Mouse (Mus musculus) kidney, postnatal 25 days (tissue): ENCODE measurements around the gene Hcn3.
"Not testable (repeated sequence)": the region's sequence is repeated elsewhere in the genome, so short reads cannot be mapped to it uniquely, and the experiment has no call there.

Experiments
- DNase-seq, 2 experiments: peaks; one replicate each; pipeline ENCODE4 v3.0.0; 2021; ENCODE audit warnings: mixed read lengths in 2 of 2

Gene Hcn3

DNA sequence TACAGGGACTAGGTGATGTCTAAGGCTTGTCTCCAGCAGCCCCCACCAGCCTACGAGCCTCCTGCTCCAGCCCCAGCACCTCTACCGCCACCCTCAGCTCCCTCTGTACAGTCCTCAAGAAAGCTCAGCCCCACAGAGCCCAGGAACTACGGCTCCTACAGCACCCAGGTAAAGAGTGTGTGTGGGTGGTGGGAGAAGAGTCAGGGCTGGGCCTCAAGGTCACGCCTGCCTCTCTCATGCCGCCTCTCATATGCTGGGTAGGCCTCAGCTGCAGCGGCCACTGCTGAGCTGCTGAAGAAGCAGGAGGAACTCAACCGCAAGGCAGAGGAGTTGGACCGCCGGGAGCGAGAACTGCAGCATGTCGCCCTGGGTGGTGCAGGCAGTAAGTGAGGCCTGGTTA is 19.1 kb upstream of the Hcn3 start:
- no peak for DNase-seq

DNA sequence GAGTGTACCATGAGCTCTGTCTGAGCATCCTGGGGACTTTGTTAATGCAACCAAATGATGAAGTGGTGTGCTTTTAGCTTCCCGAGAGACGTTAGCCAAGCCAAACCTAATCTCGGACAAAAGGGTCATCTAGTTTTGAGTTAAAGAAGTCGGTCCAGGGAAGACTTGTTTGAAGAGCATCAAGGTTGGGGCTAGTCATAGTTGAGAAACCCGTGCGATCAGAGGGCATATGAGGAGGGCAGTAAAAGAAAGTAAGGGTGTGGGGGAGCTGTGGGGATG is 18.1 kb upstream of the Hcn3 start:
- DNase-seq: no peak

DNA sequence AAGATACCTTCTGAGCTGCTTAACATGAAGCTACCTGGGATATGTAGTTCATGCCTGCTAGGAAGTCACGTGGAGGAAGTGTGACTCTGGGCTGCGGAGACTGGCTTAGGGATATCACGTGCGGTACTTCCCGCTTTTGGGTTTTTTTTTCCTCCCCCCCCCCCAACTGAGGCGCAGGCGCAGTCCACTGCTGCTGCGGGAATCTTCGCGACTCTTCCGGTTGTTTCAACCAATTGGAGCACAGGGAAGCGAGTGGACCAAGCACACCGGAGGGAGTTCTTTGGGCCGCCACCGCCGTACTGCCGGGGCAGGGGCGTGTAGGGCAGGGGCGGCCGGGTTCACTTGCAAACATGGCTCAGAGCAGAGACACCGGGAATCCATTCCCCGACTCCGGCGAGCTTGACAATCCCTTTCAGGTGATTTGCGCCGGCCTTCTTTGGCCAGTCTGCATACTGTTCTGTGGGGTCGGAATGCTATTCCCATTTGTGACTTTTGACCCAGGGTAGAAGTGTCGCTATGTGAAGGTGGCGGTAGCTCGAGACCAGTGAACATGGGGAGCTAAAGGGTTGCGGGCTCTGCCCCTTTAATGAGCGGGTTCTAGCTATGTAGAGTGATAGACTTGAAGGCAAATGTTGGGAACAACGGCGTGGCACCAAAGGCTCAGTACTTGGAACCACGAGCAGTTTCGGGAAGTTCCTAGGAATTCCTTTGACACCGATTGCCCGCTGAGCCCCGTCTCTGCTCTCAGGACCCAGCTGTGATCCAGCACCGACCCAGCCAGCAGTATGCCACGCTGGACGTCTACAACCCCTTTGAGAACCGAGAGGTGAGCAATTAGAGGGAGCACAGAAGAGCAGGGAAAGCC is 17.5 kb upstream of the Hcn3 start, which contains the start of gene Scamp3:
Gene Scamp3, plus strand, starts transcription at position 232 of the 865 bp plus-strand sequence.
- peak; percentile 91 to 96 for DNase-seq

DNA sequence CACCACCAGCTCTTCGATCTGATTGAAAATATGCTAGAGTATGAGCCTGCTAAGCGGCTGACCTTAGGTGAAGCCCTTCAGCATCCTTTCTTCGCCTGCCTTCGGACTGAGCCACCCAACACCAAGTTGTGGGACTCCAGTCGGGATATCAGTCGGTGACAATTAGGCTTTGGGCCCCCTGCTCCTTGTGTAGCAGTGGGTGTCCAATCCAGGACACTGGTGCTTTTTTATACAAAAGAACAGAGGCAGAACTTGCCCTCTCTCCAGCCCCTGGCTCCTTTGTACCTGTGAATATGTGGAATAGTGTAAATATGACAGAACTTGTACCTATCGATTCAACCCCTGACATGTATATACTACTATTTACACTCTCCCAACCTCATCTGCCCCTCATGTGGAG is 16.4 kb upstream of the Hcn3 start:
- DNase-seq: no peak

DNA sequence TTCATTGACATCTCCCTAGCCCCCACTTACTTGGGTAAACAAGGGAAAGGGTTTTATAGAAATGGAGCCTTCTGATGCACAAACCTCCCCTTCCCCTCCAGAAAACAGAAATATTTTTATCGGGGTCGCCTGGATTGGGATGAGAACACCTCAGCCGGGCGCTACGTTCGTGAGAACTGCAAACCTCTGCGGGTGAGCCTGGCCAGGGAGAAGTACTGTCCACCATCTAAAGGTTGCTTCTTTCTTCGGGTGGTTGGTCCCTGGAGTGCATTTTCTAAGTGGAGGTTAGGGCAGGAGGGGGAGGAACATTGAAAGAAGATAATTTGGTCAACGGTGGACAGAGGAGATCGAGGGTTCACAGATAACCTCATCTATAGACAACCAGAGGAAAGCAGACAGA is 15.5 kb upstream of the Hcn3 start:
- DNase-seq: no peak

DNA sequence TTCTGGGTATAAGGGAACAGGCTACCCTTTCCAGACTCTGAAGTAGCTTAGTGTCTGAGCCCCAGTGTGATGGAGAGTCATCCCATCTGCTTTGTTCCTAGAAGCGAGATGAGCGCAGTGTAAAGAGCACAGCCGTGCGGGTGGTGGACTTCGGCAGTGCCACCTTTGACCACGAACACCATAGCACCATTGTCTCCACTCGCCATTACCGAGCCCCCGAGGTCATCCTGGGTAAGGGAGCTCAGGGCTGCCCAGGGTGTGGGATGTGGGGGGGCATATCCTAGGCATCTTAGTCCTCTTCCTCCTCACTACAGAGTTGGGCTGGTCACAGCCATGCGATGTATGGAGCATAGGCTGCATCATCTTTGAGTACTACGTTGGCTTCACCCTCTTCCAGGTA is 14.8 kb upstream of the Hcn3 start:
- no peak for DNase-seq

DNA sequence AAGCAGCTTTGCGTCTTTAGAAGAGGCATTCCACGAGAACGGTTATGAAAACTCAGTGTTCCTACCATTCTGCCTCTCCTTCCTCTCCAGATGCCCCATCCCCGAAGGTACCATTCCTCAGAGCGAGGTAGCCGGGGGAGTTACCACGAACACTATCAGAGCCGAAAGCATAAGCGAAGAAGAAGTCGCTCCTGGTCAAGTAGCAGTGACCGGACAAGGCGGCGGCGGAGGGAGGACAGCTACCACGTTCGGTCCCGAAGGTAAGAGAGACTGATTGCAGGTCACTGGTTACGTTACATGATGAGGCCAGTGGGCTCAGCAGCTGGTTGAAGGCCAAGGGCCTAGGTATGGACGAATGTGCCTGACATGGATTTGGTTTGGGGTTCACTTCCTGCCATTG is 6.9 kb upstream of the Hcn3 start:
- no peak for DNase-seq

DNA sequence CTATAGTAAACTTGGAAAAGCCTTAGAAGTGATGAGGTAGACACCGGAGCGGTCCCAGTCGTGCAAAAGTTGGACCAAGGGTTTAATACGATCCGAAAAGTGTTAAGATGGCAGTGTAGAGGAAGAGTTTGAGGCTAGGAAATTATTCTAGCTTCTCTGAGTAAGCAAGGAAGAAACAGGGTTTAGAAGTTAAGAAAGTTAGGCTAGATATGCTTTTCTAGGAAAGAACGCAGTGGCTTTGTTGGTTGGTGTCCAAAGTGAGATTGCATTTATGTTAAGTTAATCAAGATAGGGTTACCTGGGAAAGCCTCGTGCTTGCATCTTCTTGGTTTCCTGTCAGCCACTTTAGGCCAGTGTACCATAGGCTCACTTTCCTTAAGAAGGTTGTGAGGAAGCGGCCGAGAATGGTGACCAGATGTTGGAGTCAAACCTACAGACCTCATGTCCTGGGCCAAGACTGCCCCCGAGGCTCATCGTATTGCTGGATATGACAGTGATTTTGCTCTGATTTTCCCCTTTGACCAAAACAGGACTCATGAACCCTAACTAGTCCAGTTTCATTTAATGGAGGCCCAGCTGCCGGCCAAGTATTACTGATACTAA is 5.4 kb upstream of the Hcn3 start:
- DNase-seq: no peak

DNA sequence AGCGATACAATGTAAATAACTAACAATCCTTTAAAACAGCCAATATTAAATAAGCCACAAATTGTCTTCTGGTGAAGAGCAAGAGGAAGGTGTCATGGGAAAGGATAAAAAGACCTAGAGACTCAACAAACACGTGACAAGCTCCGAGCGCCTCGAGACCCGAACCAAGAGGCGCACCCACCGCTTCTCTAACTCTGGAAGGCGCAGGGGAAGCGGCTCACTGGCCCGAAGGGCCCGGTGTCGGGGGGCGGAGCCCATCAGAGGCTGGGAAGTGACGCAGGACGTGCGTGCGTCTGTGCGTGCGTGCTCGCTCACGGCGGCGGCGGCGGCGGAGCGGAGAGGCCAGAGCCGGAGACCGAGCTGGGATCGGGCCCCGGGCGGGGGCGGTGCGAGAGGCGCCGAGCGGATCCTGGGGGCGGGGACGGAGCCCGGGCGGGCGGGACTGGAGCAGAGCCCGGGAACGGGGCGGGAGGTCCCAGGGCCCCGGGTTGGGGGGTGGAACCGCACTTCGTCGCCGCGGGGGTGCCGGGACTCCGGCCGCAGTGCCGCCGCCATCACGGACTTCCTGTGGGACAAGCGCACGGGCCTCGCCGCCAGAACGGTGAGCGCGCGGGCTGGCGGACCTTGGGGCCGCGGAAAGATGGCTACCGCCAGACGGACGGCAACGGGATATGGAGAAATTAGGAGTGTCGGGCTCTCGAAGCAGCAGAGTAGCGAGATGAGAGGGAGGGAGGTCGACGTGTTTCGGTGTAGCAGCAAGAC is 4.7 kb upstream of the Hcn3 start, which contains the start of gene Clk2:
Gene Clk2, plus strand, starts transcription at position 290 of the 762 bp plus-strand sequence.
- DNase-seq: peak; percentile 94 to 98

DNA sequence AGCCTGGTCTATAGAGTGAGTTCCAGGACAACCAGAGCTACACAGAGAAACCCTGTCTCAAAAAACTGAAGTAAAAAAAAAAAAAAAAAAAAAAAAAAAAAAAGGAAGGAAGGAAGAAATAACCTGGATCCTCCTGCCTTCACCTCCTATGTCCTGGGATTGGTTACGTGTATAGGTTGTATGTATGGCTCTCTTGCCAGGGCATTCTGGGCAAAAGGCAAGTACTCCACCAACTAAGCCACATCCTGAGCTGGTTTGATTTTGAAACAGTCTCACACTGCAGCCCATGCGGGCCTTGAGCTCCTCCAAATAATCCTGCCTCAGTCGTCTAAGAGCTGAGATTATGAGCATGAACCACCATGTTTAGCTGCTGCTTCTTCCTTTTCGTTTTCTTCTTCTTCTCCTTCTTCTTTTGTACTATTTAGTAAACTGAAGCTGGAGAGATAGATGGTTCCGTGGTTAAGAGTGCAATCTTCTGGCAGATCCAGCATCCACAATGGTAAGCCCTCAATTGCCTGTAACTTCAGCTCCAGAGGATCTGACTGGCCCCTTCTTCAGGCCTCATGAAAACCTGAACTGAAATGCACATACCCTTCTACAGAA is 3.7 kb upstream of the Hcn3 start:
- no peak for DNase-seq

DNA sequence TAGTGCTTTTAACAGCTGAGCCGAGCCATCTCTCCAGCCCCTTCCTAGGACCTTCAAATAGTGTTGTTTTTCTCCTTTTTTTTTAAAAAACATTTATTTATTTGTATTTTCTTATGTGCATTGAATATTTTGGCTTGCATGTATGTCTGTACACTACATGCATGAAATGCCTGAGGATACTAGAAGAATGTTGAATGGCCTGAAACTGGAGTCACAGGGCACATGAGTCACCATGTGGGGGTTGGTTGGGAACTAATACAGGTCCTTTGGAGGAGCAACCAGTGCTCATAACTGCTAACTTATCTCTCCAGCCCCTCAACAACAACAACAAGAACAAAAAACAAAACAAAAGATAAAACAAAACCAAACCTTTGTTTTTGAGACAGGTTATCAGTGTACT is 3.1 kb upstream of the Hcn3 start:
- DNase-seq: no peak

DNA sequence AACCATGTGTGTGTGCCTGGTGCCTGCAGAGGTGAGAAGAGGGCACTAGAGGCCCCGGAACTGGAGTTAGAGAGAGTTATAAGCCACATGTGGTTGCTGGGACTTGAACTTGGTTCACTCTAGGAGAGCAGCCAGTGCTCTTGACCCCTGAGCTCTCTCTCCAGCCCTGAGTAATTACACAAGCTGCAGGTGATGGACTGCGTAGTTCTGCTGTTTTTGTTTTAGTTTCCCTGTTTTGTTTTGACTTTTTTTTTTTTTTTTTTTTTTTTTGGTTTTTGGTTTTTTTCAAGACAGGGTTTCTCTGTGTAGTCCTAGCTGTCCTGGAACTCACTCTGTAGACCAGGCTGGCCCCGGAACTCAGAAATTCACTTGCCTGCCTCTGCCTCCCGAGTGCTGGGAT is 1.8 kb upstream of the Hcn3 start:
- no peak for DNase-seq

DNA sequence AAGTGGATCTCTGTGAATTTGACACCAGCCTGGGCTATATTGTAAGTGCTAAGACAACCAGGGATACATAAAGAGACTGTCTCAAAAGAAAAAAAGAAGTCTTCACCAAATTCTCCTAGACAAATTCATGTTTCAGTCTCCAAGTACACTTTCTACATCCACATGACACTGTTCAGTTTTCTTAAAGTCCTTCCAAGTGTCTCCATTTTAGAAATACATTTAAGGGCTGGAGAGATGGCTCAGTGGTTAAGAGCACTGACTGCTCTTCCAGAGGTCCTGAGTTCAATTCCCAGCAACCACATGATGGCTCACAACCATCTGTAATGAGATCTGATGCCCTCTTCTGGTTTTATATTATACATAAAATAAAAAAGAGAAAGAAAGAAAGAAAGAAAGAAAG is 1.2 kb upstream of the Hcn3 start:
- not testable (repeated sequence) for DNase-seq

DNA sequence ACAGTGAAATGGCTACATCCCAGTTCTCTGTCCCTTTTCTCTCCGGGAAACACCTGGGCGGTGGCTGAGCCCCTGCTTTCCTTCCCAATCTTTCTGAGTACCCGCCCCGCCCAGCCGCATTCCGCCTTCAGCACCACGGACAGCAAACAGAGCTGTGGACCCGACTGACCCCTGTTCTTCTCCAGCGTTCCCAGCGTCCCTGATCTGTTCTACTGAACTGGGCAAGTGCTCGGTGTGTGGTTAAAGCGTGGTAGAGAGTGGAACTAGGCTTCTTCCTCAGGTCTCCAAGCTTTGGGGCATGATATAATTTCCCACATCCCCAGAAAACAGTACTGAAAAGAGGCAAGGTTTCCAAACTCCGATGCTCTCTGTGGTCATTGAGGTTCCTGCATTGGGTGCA is 785 bp downstream of the Hcn3 start:
- DNase-seq: peak; percentile 74 to 83

DNA sequence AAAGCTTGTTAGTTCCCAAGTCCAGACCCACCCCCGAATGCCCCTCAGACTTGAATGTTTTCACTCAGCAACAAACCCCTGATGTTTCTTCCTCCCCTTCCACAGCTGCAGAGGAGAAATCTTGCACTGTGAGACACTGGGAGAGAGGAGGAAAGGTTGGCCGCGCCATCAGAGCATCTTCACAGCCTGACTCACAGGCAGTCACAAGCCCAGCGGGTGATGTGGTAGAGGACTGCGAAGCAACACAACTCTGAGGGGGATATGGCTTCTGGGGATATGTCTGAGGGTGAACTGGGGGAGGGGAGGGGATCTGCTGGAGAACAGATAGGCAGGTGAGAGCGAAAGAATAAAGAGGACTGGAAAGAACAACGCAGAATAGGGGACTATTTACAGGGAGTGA is 1.3 kb downstream of the Hcn3 start:
- peak in 1 of 2 experiments; percentile 26 for DNase-seq

DNA sequence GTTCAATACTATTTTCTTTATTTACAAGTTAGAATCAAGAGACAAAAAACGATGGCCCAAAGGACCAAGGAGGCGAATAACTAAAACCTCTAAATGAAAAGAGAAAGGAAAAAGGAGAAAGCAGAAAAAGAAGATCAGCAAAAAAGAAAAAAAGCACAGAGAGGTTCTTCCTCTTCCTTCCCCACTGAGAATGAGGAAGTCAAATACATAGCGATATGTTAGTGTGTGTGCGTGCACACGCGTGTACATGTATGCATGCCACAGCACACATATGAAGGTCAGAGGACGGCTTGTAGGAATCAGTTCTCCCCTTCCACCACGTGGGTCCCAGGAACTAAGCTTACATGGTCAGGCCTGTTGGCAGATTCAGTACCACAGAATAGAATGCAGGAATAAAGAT is 3.0 kb downstream of the Hcn3 start:
- no peak for DNase-seq

DNA sequence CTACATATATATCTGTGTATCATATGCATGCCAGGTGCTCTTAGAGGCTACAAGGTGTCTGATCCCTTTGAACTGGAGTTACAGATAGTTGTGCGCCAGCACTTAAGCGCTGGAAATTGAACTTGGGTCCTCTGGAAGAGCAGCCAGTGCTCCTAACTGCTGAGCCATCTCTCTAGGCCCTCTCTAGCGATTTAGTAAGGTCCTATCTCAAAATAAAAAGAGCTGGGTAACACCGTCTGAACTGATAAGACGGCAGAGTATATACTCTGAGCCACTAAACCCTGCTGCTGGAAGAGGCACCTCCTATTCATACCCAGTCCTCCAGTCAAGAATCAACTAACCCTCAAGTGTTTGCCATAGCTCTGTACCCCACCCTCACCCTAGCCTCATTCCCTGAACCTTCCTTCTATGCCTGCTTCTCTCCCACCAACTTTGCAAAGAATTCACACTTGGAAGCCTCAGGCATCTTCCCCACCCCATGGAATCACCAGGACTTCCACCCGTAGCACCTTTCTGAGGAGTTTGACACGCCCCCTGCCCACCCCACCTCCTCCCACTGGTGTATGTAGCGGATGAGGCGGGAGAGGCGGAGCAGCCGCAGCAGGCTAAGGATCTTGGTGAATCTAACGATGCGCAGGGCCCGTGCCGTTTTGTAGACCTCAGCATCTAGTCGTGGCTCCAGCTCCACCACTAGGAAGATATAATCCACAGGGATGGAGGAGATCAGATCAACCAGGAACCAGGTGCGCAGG is 7.7 kb downstream of the Hcn3 start:
- no peak for DNase-seq

DNA sequence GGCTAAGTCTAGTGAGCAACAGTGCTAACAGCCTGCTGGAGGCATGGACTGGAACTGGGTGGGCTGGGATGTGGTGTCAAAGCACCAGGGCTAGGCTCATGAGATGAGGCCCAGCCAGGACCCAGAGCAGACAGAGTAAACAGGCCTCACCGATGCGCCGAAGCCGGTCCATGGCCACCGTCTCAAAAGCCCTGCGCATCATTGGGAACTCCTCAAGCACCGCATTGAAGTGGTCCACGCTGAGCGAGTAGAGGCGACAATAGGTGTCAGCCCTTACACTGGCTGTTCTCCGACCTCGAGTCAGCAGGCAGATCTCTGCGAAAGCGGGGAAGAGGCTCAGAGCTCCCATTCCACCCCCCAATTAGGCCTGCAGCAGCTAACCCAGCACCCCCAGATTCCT is 11.4 kb downstream of the Hcn3 start:
- DNase-seq: no peak

DNA sequence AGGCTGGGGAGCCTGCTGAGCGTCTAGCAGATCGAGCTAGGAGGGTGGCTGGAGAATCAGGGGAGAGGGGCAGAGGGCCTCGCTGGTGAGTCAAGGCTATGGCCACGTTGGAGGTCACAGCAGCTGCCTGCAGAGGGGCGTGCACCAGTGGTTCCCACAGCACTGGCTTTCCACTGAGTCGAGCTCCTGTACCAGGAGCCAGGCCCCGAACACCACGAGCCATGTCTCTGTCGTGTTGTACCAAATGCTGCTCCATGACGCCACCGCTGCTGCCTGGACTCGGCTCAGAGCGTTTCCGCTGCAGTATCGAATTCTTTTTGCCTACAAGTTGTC is 12.1 kb downstream of the Hcn3 start:
- DNase-seq: no peak

DNA sequence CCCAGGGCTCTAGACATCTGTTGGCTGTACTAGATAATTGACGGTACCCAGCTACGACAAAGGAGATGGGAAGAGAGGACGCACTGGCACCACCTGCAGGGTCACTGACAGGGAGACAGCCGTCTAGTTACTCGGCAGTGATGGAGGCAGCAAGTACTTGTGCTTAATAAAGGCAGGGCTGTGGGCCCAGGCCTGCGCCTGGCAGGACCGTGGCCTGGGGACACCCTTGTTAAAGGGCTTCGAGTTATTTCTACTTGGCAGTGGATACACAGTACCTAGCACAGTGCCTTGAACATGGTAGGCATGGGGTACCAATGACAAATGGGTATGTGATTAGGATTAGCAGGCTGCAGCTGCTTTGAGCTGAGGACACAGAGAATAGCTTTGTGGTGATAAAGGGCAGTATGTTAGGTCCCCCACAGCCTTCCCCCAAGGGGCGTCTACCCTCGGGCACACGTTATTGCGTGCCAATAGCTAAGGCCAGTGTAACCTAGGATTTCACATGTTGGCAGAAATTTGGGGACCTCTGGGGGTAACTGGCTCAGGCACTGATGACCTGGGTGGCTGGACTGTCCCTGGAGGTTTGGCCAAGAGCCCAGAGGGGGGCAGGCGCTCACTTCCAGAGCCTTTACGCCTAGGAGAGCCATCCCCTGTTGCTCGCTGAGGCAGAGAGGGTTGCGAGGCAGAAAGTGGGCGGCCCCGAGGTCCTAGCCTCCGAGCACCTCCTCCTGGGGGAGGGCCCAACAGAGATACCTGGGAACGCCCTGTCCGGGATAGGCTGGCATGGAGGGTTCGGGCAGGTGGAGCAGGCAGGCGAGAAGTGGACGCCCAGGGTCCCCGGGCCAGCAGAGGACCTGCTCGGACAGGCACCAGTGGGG is 12.7 kb downstream of the Hcn3 start:
- DNase-seq: peak; percentile 72 to 88

DNA sequence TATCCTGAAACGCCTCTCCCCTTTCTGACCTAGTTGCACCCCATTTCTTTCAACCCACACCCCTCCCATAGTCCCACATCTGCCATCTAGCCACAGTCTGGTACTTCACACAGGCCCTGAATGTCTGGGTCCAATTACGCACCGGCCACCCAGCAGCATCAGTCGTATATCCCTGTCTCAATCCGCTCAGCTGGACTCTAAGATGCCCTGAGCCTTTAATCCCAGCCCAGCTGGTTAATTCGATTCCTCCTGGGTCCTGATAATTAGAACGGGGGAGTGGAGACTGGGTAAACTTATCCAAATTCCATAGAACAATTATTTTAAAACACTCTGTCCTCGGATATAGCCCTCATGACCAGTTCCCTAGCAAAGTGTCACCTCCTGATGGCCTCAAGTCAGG is 14.4 kb downstream of the Hcn3 start:
- no peak for DNase-seq

DNA sequence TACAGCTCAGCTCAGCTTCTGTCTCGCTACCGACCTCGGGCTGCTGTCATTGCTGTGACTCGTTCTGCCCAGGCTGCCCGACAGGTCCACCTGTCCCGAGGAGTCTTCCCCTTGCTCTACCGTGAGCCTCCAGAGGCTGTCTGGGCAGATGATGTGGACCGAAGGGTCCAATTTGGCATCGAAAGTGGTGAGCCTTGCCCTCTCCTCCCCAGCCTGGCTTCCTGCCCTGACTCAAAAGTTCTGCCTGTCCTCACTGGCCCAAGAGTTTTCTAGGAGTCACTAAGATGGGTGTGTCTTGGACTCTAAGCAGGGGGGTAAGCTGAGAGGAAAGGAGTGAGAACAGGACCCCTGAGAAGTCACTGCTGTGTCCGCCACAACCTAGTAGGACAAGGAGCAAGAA is 15.2 kb downstream of the Hcn3 start:
- peak; percentile 58 to 81 for DNase-seq
